In genomic region chr11:44541280-44541679, GRCm38 (mm10) we compare ENCODE assay signal across 23 mouse cellular contexts. TPM values are rescaled to one million over a fixed set of nuclear protein-coding genes. Genes with fewer than 3 reads are reported as not detected.
DNase-seq lines count a peak whose midpoint lies in the region; ATAC-seq and TF ChIP-seq lines count a peak whose summit lies in the region.
"Had no signal": no experiment of that assay in that cellular context is flagged by ENCODE, and none has a peak within 500 bp of the region (broad histone marks: within the 10 kb centered on the region; RNA-seq: fewer than 3 reads in every experiment).

No protein-coding gene starts in this region.

- H3K9me3 ChIP-seq in kidney, embryonic 14.5 days (ENCODE audit: control insufficient read depth, low read length), result no peaks in the 10 kb centered on the region
- no peaks in the 10 kb centered on the region for H3K9me3 ChIP-seq in intestine, embryonic 15.5 days
- H3K9me3 ChIP-seq: embryonic facial prominence, embryonic 15.5 days; forebrain, embryonic 12.5 days; hindbrain, embryonic 12.5 days; midbrain, embryonic 12.5 days had no signal

- H3K36me3 ChIP-seq in spleen, adult 2 months (ENCODE audit: control insufficient read depth, insufficient read depth, low read length), result peaks cover 19% of the 10 kb centered on the region
- peaks cover 54% of the 10 kb centered on the region; the same call in 1 of the 2 replicates for H3K36me3 ChIP-seq in kidney, embryonic 14.5 days (ENCODE audit: control insufficient read depth, insufficient read depth, low read length)
- peaks cover 4% of the 10 kb centered on the region; the same call in 1 of the 2 replicates for H3K36me3 ChIP-seq in intestine, embryonic 15.5 days

- TF ChIP-seq CTCF in layer of hippocampus, adult 2 months (conservative IDR thresholded peaks at IDR 0.05), result no peak
- no peak for TF ChIP-seq CTCF in spleen, adult 2 months (IDR thresholded peaks at IDR 0.05; ENCODE audit: extremely low read depth, insufficient read depth, insufficient read length, insufficient replicate concordance)

- H3K4me1 ChIP-seq in spleen, adult 2 months (ENCODE audit: control insufficient read depth, insufficient read depth, insufficient read length), result peaks cover 44% of the 10 kb centered on the region
- no peaks in the 10 kb centered on the region for H3K4me1 ChIP-seq in kidney, embryonic 14.5 days (ENCODE audit: control insufficient read depth, insufficient read depth, low read length)
- peaks cover 4% of the 10 kb centered on the region; the same call in 1 of the 2 replicates for H3K4me1 ChIP-seq in intestine, embryonic 15.5 days (replicated peaks)
- H3K4me1 ChIP-seq: forebrain, embryonic 12.5 days; midbrain, embryonic 12.5 days had no signal

- TF ChIP-seq POLR2A in spleen, adult 2 months (IDR thresholded peaks at IDR 0.05; ENCODE audit: low read depth, low read length), result no peak

- H3K27me3 ChIP-seq in spleen, adult 2 months (ENCODE audit: control insufficient read depth, insufficient read depth, low read length), result no peaks in the 10 kb centered on the region
- no peaks in the 10 kb centered on the region for H3K27me3 ChIP-seq in kidney, embryonic 14.5 days (ENCODE audit: control insufficient read depth, insufficient read depth, low read length)
- no peaks in the 10 kb centered on the region for H3K27me3 ChIP-seq in intestine, embryonic 15.5 days (replicated peaks)
- H3K27me3 ChIP-seq: embryonic facial prominence, embryonic 15.5 days; forebrain, embryonic 12.5 days; hindbrain, embryonic 12.5 days; midbrain, embryonic 12.5 days had no signal

- 93% methylated on average over 5 of the region's 5 CpGs for WGBS in spleen, adult 2 months
- WGBS in kidney, embryonic 14.5 days, result 96% methylated on average over 5 of the region's 5 CpGs
- 92% methylated on average over 5 of the region's 5 CpGs for WGBS in intestine, embryonic 15.5 days

- H3K9ac ChIP-seq in kidney, embryonic 14.5 days (ENCODE audit: low read depth, low read length), result no peak overlapping the region
- H3K9ac ChIP-seq in intestine, embryonic 15.5 days, result no peak overlapping the region
- H3K9ac ChIP-seq: embryonic facial prominence, embryonic 15.5 days; forebrain, embryonic 12.5 days; hindbrain, embryonic 12.5 days; liver, embryonic 14.5 days; midbrain, embryonic 12.5 days had no signal

- H3K27ac ChIP-seq in layer of hippocampus, adult 2 months, result peak overlapping the region; percentile 28; the same call in 1 of the 2 replicates
- peak overlapping the region; percentile 63 for H3K27ac ChIP-seq in spleen, adult 2 months (ENCODE audit: insufficient read depth, low read length)
- H3K27ac ChIP-seq in kidney, embryonic 14.5 days (ENCODE audit: low read depth, low read length), result no peak overlapping the region
- H3K27ac ChIP-seq in intestine, embryonic 15.5 days, result no peak overlapping the region
- H3K27ac ChIP-seq: forebrain, embryonic 12.5 days; hindbrain, embryonic 12.5 days; kidney, postnatal 0 days; liver, embryonic 14.5 days; midbrain, embryonic 12.5 days had no signal

- no peak for ATAC-seq in kidney, embryonic 14.5 days (ENCODE audit: low FRiP score, low TSS enrichment)
- ATAC-seq in intestine, embryonic 15.5 days, result no peak
- ATAC-seq: activated CD4-positive, CD25-positive, alpha-beta regulatory T cell, adult 4 months had no signal

- no peak overlapping the region for H3K4me2 ChIP-seq in kidney, embryonic 14.5 days (replicated peaks; ENCODE audit: low read depth, low read length)
- no peak overlapping the region for H3K4me2 ChIP-seq in intestine, embryonic 15.5 days (replicated peaks)
- H3K4me2 ChIP-seq: embryonic facial prominence, embryonic 15.5 days; forebrain, embryonic 12.5 days; heart, embryonic 11.5 days; hindbrain, embryonic 12.5 days; midbrain, embryonic 12.5 days had no signal

- DNase-seq in layer of hippocampus, adult 2 months (ENCODE audit: low spot score in 2 of 2), result no peak
- DNase-seq in layer of hippocampus, adult 11-12 months (ENCODE audit: low spot score), result no peak
- no peak for DNase-seq in spleen, adult 2 months (ENCODE audit: low read depth in 1 of 2, low spot score in 2 of 2)
- DNase-seq in spleen, adult 12 weeks (ENCODE audit: low spot score), result no peak
- peak; percentile 79 for DNase-seq in fibroblast of lung, adult 2 months (ENCODE audit: low read depth)
- DNase-seq: adrenal gland, postnatal 14 days; cerebellum, adult 9-10 months; gastrocnemius, postnatal 10 days; heart, postnatal 10 days; kidney, adult 11 months; left cerebral cortex, postnatal 4 days; lung, postnatal 14 days; thymus, postnatal 14 days had no signal

- H3K4me3 ChIP-seq in layer of hippocampus, adult 2 months, result no peak overlapping the region
- no peak overlapping the region for H3K4me3 ChIP-seq in spleen, adult 2 months (ENCODE audit: extremely low read depth, insufficient read depth, insufficient read length)
- H3K4me3 ChIP-seq in kidney, embryonic 14.5 days (ENCODE audit: low read length), result no peak overlapping the region
- H3K4me3 ChIP-seq in intestine, embryonic 15.5 days (replicated peaks), result no peak overlapping the region
- H3K4me3 ChIP-seq: embryonic facial prominence, embryonic 15.5 days; forebrain, embryonic 12.5 days; hindbrain, embryonic 12.5 days; midbrain, embryonic 12.5 days had no signal

RNA-seq across cellular contexts. Expression of gene Rnf145, which starts 22.5 kb away (rescaled TPM):
- 10 to 100 TPM; 95.7 to 97.0 TPM for total RNA-seq in layer of hippocampus, adult 2 months (2021)
- polyA plus RNA-seq in spleen, adult 2 months (2012; rRNA removed), result 65.5 and 191 TPM in 2 replicates
- 76.9 and 82.0 TPM in 2 replicates for polyA plus RNA-seq in kidney, embryonic 14.5 days (2014; fragmentation: Nextera tagmentation; extraction: Ambion mirVana)
- 52.1 and 54.8 TPM in 2 replicates for polyA plus RNA-seq in intestine, embryonic 15.5 days (2015; fragmentation: Nextera tagmentation; extraction: Ambion mirVana)

Comparison
In these comparisons a context has a peak if more than half of its experiments do, and no peak if none do; other contexts are left out.
1. H3K27ac ChIP-seq: peak in layer of hippocampus, adult 2 months (single experiment) and spleen, adult 2 months (single experiment); none in kidney, embryonic 14.5 days (single experiment) and intestine, embryonic 15.5 days (single experiment).